Mouse (Mus musculus) urinary bladder, postnatal 14 days (tissue): ENCODE measurements around the gene Ccnh.
A peak's percentile ranks its signal among the peaks of the same experiment; 100 is the strongest.
"Not testable (repeated sequence)": the region's sequence is repeated elsewhere in the genome, so short reads cannot be mapped to it uniquely, and the experiment has no call there.

Source experiments
- DNase-seq: peaks from one replicate; pipeline ENCODE4 v3.0.0; 2021; ENCODE audit warnings: low spot score

The Ccnh gene

GRCm38 (mm10) chr13:85188903-85189643 lies at the start of gene Ccnh:
Ccnh (plus strand) TSS chr13:85189408.
- peak; percentile 92 for DNase-seq

GRCm38 (mm10) chr13:85143361-85143760 lies 45.8 kb upstream of the Ccnh start:
- not testable (repeated sequence) for DNase-seq

- no peak for DNase-seq
Measured at GRCm38 (mm10) chr13:85146471-85146870, 42.7 kb upstream of the Ccnh start.

- no peak for DNase-seq
Measured at GRCm38 (mm10) chr13:85154746-85155145, 34.5 kb upstream of the Ccnh start.

GRCm38 (mm10) chr13:85159971-85160370 lies 29.2 kb upstream of the Ccnh start:
- DNase-seq = no peak

- DNase-seq = no peak
Measured at GRCm38 (mm10) chr13:85164512-85165124, 24.6 kb upstream of the Ccnh start.

GRCm38 (mm10) chr13:85189644-85190121 lies 475 bp downstream of the Ccnh start:
- no peak for DNase-seq

- DNase-seq = no peak
Measured at GRCm38 (mm10) chr13:85191253-85191652, 2.0 kb downstream of the Ccnh start.

- no peak for DNase-seq
Measured at GRCm38 (mm10) chr13:85207493-85207892, 18.3 kb downstream of the Ccnh start.

GRCm38 (mm10) chr13:85208656-85209055 lies 19.4 kb downstream of the Ccnh start:
- no peak for DNase-seq

GRCm38 (mm10) chr13:85210353-85210752 lies 21.1 kb downstream of the Ccnh start:
- DNase-seq = no peak

- DNase-seq = no peak
Measured at GRCm38 (mm10) chr13:85218656-85219055, 29.4 kb downstream of the Ccnh start.

- DNase-seq = no peak
Measured at GRCm38 (mm10) chr13:85238760-85239159, 49.6 kb downstream of the Ccnh start.
